Mouse (Mus musculus) liver, embryonic 11.5 days (tissue): Measurements from ENCODE around the gene Nxt1. TPM values are rescaled to one million over a fixed set of nuclear protein-coding genes. Genes with fewer than 3 reads are reported as not detected.

Source experiments
- ATAC-seq: fragments of 200-750 bp; cut with Nextera tagmentation; replicated peaks from 2 replicates; pipeline ENCODE4 v1.8.0; 2017; ENCODE audit warnings: moderate number of reproducible peaks, mild to moderate bottlenecking, moderate TSS enrichment, moderate library complexity; ENCODE audit not compliant: low FRiP score
- DNase-seq: peaks from one replicate; pipeline ENCODE4 v3.0.0-alpha.2; 2017; ENCODE audit warnings: low spot score
- H3K27ac ChIP-seq: fragments of 300-500 bp; sonication (generic); 2 replicates; pipeline ENCODE4 v1.5.1; 2014; ENCODE audit warnings: mild to moderate bottlenecking, low read depth, low read length, control low read depth
- H3K27me3 ChIP-seq: fragments of 300-500 bp; sonication (generic); replicated peaks from 2 replicates; pipeline ENCODE4 v1.6.1; 2014; ENCODE audit warnings: low read length, mixed read lengths; ENCODE audit not compliant: control insufficient read depth, insufficient read depth
- H3K36me3 ChIP-seq: fragments of 300-500 bp; sonication (generic); 2 replicates; pipeline ENCODE4 v1.6.1; 2014; ENCODE audit warnings: mild to moderate bottlenecking, low read length, moderate library complexity, mixed read lengths; ENCODE audit not compliant: control insufficient read depth, insufficient read depth
- H3K4me1 ChIP-seq: fragments of 300-500 bp; sonication (generic); replicated peaks from 2 replicates; pipeline ENCODE4 v1.6.1; 2014; ENCODE audit warnings: low read length, mixed read lengths; ENCODE audit not compliant: control insufficient read depth, insufficient read depth
- H3K4me2 ChIP-seq: fragments of 300-500 bp; sonication (generic); 2 replicates; pipeline ENCODE4 v1.6.1; 2014; ENCODE audit warnings: mild to moderate bottlenecking, control low read depth, moderate library complexity
- H3K4me3 ChIP-seq: fragments of 300-500 bp; sonication (generic); 2 replicates; pipeline ENCODE4 v1.5.1; 2014; ENCODE audit warnings: low read depth, low read length, control low read depth
- H3K9ac ChIP-seq: fragments of 300-500 bp; sonication (generic); 2 replicates; pipeline ENCODE4 v1.6.1; 2014; ENCODE audit warnings: low read depth, low read length, control low read depth
- H3K9me3 ChIP-seq: fragments of 300-500 bp; sonication (generic); 2 replicates; pipeline ENCODE4 v1.6.1; 2016; ENCODE audit warnings: low read length, inconsistent platforms, mixed read lengths; ENCODE audit not compliant: control insufficient read depth
- WGBS: fragments of 180-500 bp; shearing (Covaris S2); extraction: QIAGEN DNeasy Blood & Tissue Kit; methylation state at CpG from one replicate; pipeline ENCODE4 v1.1.7; 2014; 5-methylcytosine and 5-hydroxymethylcytosine counted together
- polyA plus RNA-seq: library from polyadenylated mRNA; unstranded; fragments of >200 nt; fragmentation: Nextera tagmentation; extraction: Ambion mirVana; gene quantifications from 2 replicates; pipeline ENCODE4 v1.2.1, GENCODE M21; 2014

The Nxt1 gene
- polyA plus RNA-seq, 1 experiment from 2014 or later = 108 TPM

- Histone ChIP-seq H3K9me3 (no peaks in the 10 kb centered on the region), H3K27ac (no peak overlapping the region), H3K4me2 (no peak overlapping the region), H3K27me3 (no peaks in the 10 kb centered on the region), H3K9ac (no peak overlapping the region), H3K4me1 (no peaks in the 10 kb centered on the region), H3K4me3 (no peak overlapping the region), H3K36me3 (no peaks in the 10 kb centered on the region)
- ATAC-seq = no peak; the same call in 1 of the 2 replicates
- no peak for DNase-seq
- 84% methylated on average over 15 of the region's 15 CpGs for WGBS
Measured at GRCm38 (mm10) chr2:148706409-148707201, 34.2 kb downstream of the Nxt1 start.

GRCm38 (mm10) chr2:148707202-148707530, 34.8 kb downstream of the Nxt1 start:
- 83% methylated on average over 6 of the region's 6 CpGs for WGBS
- ATAC-seq (no peak), DNase-seq (no peak)
- no peaks in the 10 kb centered on the region for H3K9me3 ChIP-seq
- no peaks in the 10 kb centered on the region for H3K4me1 ChIP-seq
- H3K27me3 ChIP-seq = no peaks in the 10 kb centered on the region
- H3K36me3 ChIP-seq = no peaks in the 10 kb centered on the region
- no peak overlapping the region for H3K4me2 ChIP-seq
- H3K27ac ChIP-seq = no peak overlapping the region
- no peak overlapping the region for H3K9ac ChIP-seq
- no peak overlapping the region for H3K4me3 ChIP-seq

- Histone ChIP-seq H3K4me2 (no peak overlapping the region), H3K4me3 (no peak overlapping the region), H3K9me3 (no peaks in the 10 kb centered on the region), H3K4me1 (no peaks in the 10 kb centered on the region), H3K27me3 (no peaks in the 10 kb centered on the region), H3K36me3 (no peaks in the 10 kb centered on the region), H3K9ac (no peak overlapping the region), H3K27ac (no peak overlapping the region)
- ATAC-seq = no peak
- DNase-seq = no peak
- WGBS = 88% methylated on average over 3 of the region's 3 CpGs
Measured at GRCm38 (mm10) chr2:148712326-148712725, 39.9 kb downstream of the Nxt1 start.

GRCm38 (mm10) chr2:148717072-148717471, 44.7 kb downstream of the Nxt1 start:
- H3K4me3 ChIP-seq = no peak overlapping the region
- no peaks in the 10 kb centered on the region for H3K9me3 ChIP-seq
- no peak for ATAC-seq
- no peak for DNase-seq
- H3K36me3 ChIP-seq = no peaks in the 10 kb centered on the region
- H3K9ac ChIP-seq = no peak overlapping the region
- no peaks in the 10 kb centered on the region for H3K27me3 ChIP-seq
- no peak overlapping the region for H3K4me2 ChIP-seq
- no peak overlapping the region for H3K27ac ChIP-seq
- H3K4me1 ChIP-seq = no peaks in the 10 kb centered on the region
- WGBS = 79% methylated on average over 2 of the region's 2 CpGs

- Histone ChIP-seq H3K27me3 (no peaks in the 10 kb centered on the region), H3K9me3 (no peaks in the 10 kb centered on the region)
- no peak for ATAC-seq
Measured at GRCm38 (mm10) chr2:148719271-148719995, 47.0 kb downstream of the Nxt1 start.

More at GRCm38 (mm10) chr2:148719271-148719995, 47.0 kb downstream of the Nxt1 start:
- Histone ChIP-seq H3K4me1 (no peaks in the 10 kb centered on the region), H3K4me3 (no peak overlapping the region), H3K9ac (no peak overlapping the region), H3K4me2 (no peak overlapping the region), H3K27ac (no peak overlapping the region), H3K36me3 (no peaks in the 10 kb centered on the region)
- 49% methylated on average over 2 of the region's 2 CpGs for WGBS
- no peak for DNase-seq

Other genes starting within 250 kb of the Nxt1 start
- gene Cd93, start 229.0 kb upstream of the Nxt1 start, polyA plus RNA-seq = 4.6 and 5.0 TPM in 2 replicates
- gene Gzf1, start 8.4 kb downstream of the Nxt1 start, polyA plus RNA-seq = 16.7 and 18.4 TPM in 2 replicates
- 1.4 and 1.5 TPM in 2 replicates for gene Napb, start 59.9 kb downstream of the Nxt1 start, polyA plus RNA-seq
- gene Cstl1, start 77.8 kb downstream of the Nxt1 start, polyA plus RNA-seq = not detected in 2 replicates
- not detected in 2 replicates for gene Cst11, start 98.9 kb downstream of the Nxt1 start, polyA plus RNA-seq
- not detected in 2 replicates for gene 8030411F24Rik, start 109.4 kb downstream of the Nxt1 start, polyA plus RNA-seq
- gene Cst12, start 116.8 kb downstream of the Nxt1 start, polyA plus RNA-seq = not detected in 2 replicates
- not detected in 2 replicates for gene Cst8, start 126.2 kb downstream of the Nxt1 start, polyA plus RNA-seq
- not detected in 2 replicates for gene Cst13, start 147.5 kb downstream of the Nxt1 start, polyA plus RNA-seq
- not detected in 2 replicates for gene Cst9, start 162.5 kb downstream of the Nxt1 start, polyA plus RNA-seq
- gene 9230104L09Rik, start 192.4 kb downstream of the Nxt1 start, polyA plus RNA-seq = not detected in 2 replicates
- 209 and 224 TPM in 2 replicates for gene Cst3, start 203.1 kb downstream of the Nxt1 start, polyA plus RNA-seq